Mouse (Mus musculus): Measurements from ENCODE around the gene Mertk. TPM values are rescaled to one million over a fixed set of nuclear protein-coding genes. Genes with fewer than 3 reads are reported as not detected.
A peak's percentile ranks its signal among the peaks of the same experiment; 100 is the strongest.

The Mertk gene
- polyA plus RNA-seq, 2 experiments: 11.1 to 14.9 TPM

- 0 out of 2 replicates have a peak, but pooled peaks cover 7% of the 10 kb centered on the region for H3K36me3 ChIP-seq (ENCODE audit: control insufficient read depth, insufficient read depth, low read length)
- WGBS: 50% methylated on average over 5 of the region's 5 CpGs
- ATAC-seq (ENCODE audit: low FRiP score, low read depth) (no peak), DNase-seq (ENCODE audit: low spot score) (no peak)
- H3K4me3 ChIP-seq (replicated peaks; ENCODE audit: low read length): peak overlapping the region; percentile 73; the same call in 1 of the 2 replicates
- H3K27me3 ChIP-seq (ENCODE audit: control insufficient read depth, insufficient read depth, low read length): no peaks in the 10 kb centered on the region
- H3K27ac ChIP-seq (replicated peaks; ENCODE audit: low read depth, low read length): peak overlapping the region; percentile 94
- no peaks in the 10 kb centered on the region for H3K9me3 ChIP-seq (ENCODE audit: control insufficient read depth, low read length)
- no peak for TF ChIP-seq POLR2A (IDR thresholded peaks at IDR 0.05; ENCODE audit: borderline replicate concordance, extremely low read depth, insufficient read depth, insufficient read length)
- H3K4me2 ChIP-seq (replicated peaks; ENCODE audit: low read depth, low read length, severe bottlenecking): peak overlapping the region; percentile 59
- H3K4me1 ChIP-seq (ENCODE audit: control insufficient read depth, insufficient read depth, low read length): peaks cover 3% of the 10 kb centered on the region; the same call in 1 of the 2 replicates
- H3K9ac ChIP-seq (ENCODE audit: low read depth, low read length, severe bottlenecking): peak overlapping the region; percentile 77; the same call in 1 of the 2 replicates
Observed at GRCm38 (mm10) chr2:128697566-128697965, 1.2 kb upstream of the Mertk start.

- peak overlapping the region; percentile 59 for H3K4me2 ChIP-seq (replicated peaks; ENCODE audit: low read depth, low read length, severe bottlenecking)
- peak overlapping the region; percentile 94 for H3K27ac ChIP-seq (replicated peaks; ENCODE audit: low read depth, low read length)
- H3K4me3 ChIP-seq (replicated peaks; ENCODE audit: low read length): peak overlapping the region; percentile 73
- peaks cover 3% of the 10 kb centered on the region; the same call in 1 of the 2 replicates for H3K4me1 ChIP-seq (ENCODE audit: control insufficient read depth, insufficient read depth, low read length)
- no peaks in the 10 kb centered on the region for H3K27me3 ChIP-seq (ENCODE audit: control insufficient read depth, insufficient read depth, low read length)
- 0 out of 2 replicates have a peak, but pooled peaks cover 7% of the 10 kb centered on the region for H3K36me3 ChIP-seq (ENCODE audit: control insufficient read depth, insufficient read depth, low read length)
- TF ChIP-seq POLR2A (IDR thresholded peaks at IDR 0.05; ENCODE audit: borderline replicate concordance, extremely low read depth, insufficient read depth, insufficient read length): no peak
- H3K9ac ChIP-seq (ENCODE audit: low read depth, low read length, severe bottlenecking): peak overlapping the region; percentile 77
- ATAC-seq (ENCODE audit: low FRiP score, low read depth) (peak; percentile 91), DNase-seq (ENCODE audit: low spot score) (peak; percentile 92)
- WGBS: under 1% methylated on average over 14 of the region's 14 CpGs
- no peaks in the 10 kb centered on the region for H3K9me3 ChIP-seq (ENCODE audit: control insufficient read depth, low read length)
Observed at GRCm38 (mm10) chr2:128698140-128698692, 540 bp upstream of the Mertk start.

- peak; percentile 79 for DNase-seq (ENCODE audit: low spot score)
- no peak for TF ChIP-seq POLR2A (IDR thresholded peaks at IDR 0.05; ENCODE audit: borderline replicate concordance, extremely low read depth, insufficient read depth, insufficient read length)
- Histone ChIP-seq H3K9ac (ENCODE audit: low read depth, low read length, severe bottlenecking) (peak overlapping the region; percentile 77), H3K4me1 (ENCODE audit: control insufficient read depth, insufficient read depth, low read length) (peaks cover 3% of the 10 kb centered on the region; the same call in 1 of the 2 replicates), H3K4me3 (replicated peaks; ENCODE audit: low read length) (peak overlapping the region; percentile 73), H3K9me3 (ENCODE audit: control insufficient read depth, low read length) (no peaks in the 10 kb centered on the region), H3K36me3 (ENCODE audit: control insufficient read depth, insufficient read depth, low read length) (0 out of 2 replicates have a peak, but pooled peaks cover 10% of the 10 kb centered on the region), H3K27me3 (ENCODE audit: control insufficient read depth, insufficient read depth, low read length) (no peaks in the 10 kb centered on the region), H3K27ac (replicated peaks; ENCODE audit: low read depth, low read length) (peak overlapping the region; percentile 94), H3K4me2 (replicated peaks; ENCODE audit: low read depth, low read length, severe bottlenecking) (peak overlapping the region; percentile 59)
- under 1% methylated on average over 24 of the region's 24 CpGs for WGBS
- peak; percentile 24 for ATAC-seq (ENCODE audit: low FRiP score, low read depth)
Observed at GRCm38 (mm10) chr2:128699201-128699885, 587 bp downstream of the Mertk start.

- H3K4me3 ChIP-seq (replicated peaks; ENCODE audit: low read length): no peak overlapping the region
- H3K27ac ChIP-seq (replicated peaks; ENCODE audit: low read depth, low read length): no peak overlapping the region
- H3K27me3 ChIP-seq (ENCODE audit: control insufficient read depth, insufficient read depth, low read length): no peaks in the 10 kb centered on the region
- WGBS: 92% methylated on average over 3 of the region's 3 CpGs
- ATAC-seq (ENCODE audit: low FRiP score, low read depth): no peak
- peaks cover 15% of the 10 kb centered on the region for H3K4me1 ChIP-seq (ENCODE audit: control insufficient read depth, insufficient read depth, low read length)
- no peak overlapping the region for H3K9ac ChIP-seq (ENCODE audit: low read depth, low read length, severe bottlenecking)
- no peak overlapping the region for H3K4me2 ChIP-seq (replicated peaks; ENCODE audit: low read depth, low read length, severe bottlenecking)
- no peak for DNase-seq (ENCODE audit: low spot score)
- no peak for TF ChIP-seq POLR2A (IDR thresholded peaks at IDR 0.05; ENCODE audit: borderline replicate concordance, extremely low read depth, insufficient read depth, insufficient read length)
- H3K9me3 ChIP-seq (ENCODE audit: control insufficient read depth, low read length): no peaks in the 10 kb centered on the region
- peaks cover 17% of the 10 kb centered on the region for H3K36me3 ChIP-seq (ENCODE audit: control insufficient read depth, insufficient read depth, low read length)
Observed at GRCm38 (mm10) chr2:128704474-128704873, 5.7 kb downstream of the Mertk start.

GRCm38 (mm10) chr2:128709264-128709663 lies 10.5 kb downstream of the Mertk start:
- H3K36me3 ChIP-seq (ENCODE audit: control insufficient read depth, insufficient read depth, low read length): peaks cover 9% of the 10 kb centered on the region
- ATAC-seq (ENCODE audit: low FRiP score, low read depth) (no peak), DNase-seq (ENCODE audit: low spot score) (peak; percentile 64)
- H3K27ac ChIP-seq (replicated peaks; ENCODE audit: low read depth, low read length): peak overlapping the region; percentile 77
- TF ChIP-seq POLR2A (IDR thresholded peaks at IDR 0.05; ENCODE audit: borderline replicate concordance, extremely low read depth, insufficient read depth, insufficient read length): no peak
- H3K4me2 ChIP-seq (replicated peaks; ENCODE audit: low read depth, low read length, severe bottlenecking): no peak overlapping the region
- no peaks in the 10 kb centered on the region for H3K27me3 ChIP-seq (ENCODE audit: control insufficient read depth, insufficient read depth, low read length)
- H3K9me3 ChIP-seq (ENCODE audit: control insufficient read depth, low read length): no peaks in the 10 kb centered on the region
- H3K9ac ChIP-seq (ENCODE audit: low read depth, low read length, severe bottlenecking): no peak overlapping the region
- H3K4me3 ChIP-seq (replicated peaks; ENCODE audit: low read length): no peak overlapping the region
- peaks cover 51% of the 10 kb centered on the region for H3K4me1 ChIP-seq (ENCODE audit: control insufficient read depth, insufficient read depth, low read length)
- WGBS: 11% methylated on average over 6 of the region's 6 CpGs

Measured in limb, embryonic 14.5 days (tissue).